Mouse (Mus musculus) CD4-positive, CD25-positive, alpha-beta regulatory T cell, adult 9 weeks (primary cell): ENCODE data around the gene Akr1b8. TPM values are rescaled to one million over a fixed set of nuclear protein-coding genes. Genes with fewer than 3 reads are reported as not detected.

Experiments
- polyA plus RNA-seq: library from polyadenylated mRNA; unstranded; fragments of 100-300 nt; shearing (Covaris generic); gene quantifications from one replicate; pipeline ENCODE4 v1.2.1, GENCODE M21; 2017

Gene Akr1b8
- polyA plus RNA-seq, result not detected

GRCm38 (mm10) chr6:34353658-34354353 lies at the start of gene Akr1b8:
TSS of gene Akr1b8 (plus strand) at chr6:34354119.

GRCm38 (mm10) chr6:34316854-34317771 lies 36.8 kb upstream of the Akr1b8 start, which contains the start of gene Akr1b3:
TSS of gene Akr1b3 (minus strand) at chr6:34317478.

GRCm38 (mm10) chr6:34384110-34384661 lies 30.3 kb downstream of the Akr1b8 start, which contains the start of gene Akr1b10:
TSS of gene Akr1b10 (plus strand) at chr6:34384218.

GRCm38 (mm10) chr6:34412023-34412422 lies 58.1 kb downstream of the Akr1b8 start, which contains the start of gene Akr1b7:
TSS of gene Akr1b7 (plus strand) at chr6:34412334.

Other genes with a start within 250 kb of the Akr1b8 start
- gene Slc35b4, start 177.0 kb upstream of the Akr1b8 start, polyA plus RNA-seq, result 66.6 TPM
- 413 TPM for gene Akr1b3, start 36.6 kb upstream of the Akr1b8 start, polyA plus RNA-seq
- gene Akr1b10, start 30.1 kb downstream of the Akr1b8 start, polyA plus RNA-seq, result 57.1 TPM
- not detected for gene Akr1b7, start 58.2 kb downstream of the Akr1b8 start, polyA plus RNA-seq
- gene Bpgm, start 122.1 kb downstream of the Akr1b8 start, polyA plus RNA-seq, result 24.1 TPM
- gene Cald1, start 244.4 kb downstream of the Akr1b8 start, polyA plus RNA-seq, result 0.21 TPM